Mouse (Mus musculus) Patski (cell line): Measurements from ENCODE around the gene Birc5. TPM values are rescaled to one million over a fixed set of nuclear protein-coding genes. Genes with fewer than 3 reads are reported as not detected.

ENCODE experiments used
- ATAC-seq: fragments of 100-300 bp; one replicate; pipeline ENCODE4 v1.8.0; 2021
- CTCF ChIA-PET: fragments of 350-600 bp; sonication (Branson Sonifier 250); formaldehyde crosslinking; loops from one replicate; lab custom pipeline; 2022; ENCODE audit warnings: inconsistent platforms; lab: Charles Lee
- POLR2A ChIA-PET: fragments of 350-600 bp; sonication (Branson Sonifier 250); formaldehyde crosslinking; loops from one replicate; lab custom pipeline; 2022; ENCODE audit warnings: antibody characterized with exemption, inconsistent platforms; lab: Charles Lee
- DNase-seq: peaks from one replicate; pipeline ENCODE4 v3.0.0-alpha.2; 2011; ENCODE audit warnings: low read depth, low spot score
- H3K27me3 ChIP-seq: fragments of 371-371 bp; one replicate; pipeline ENCODE4 v1.5.1; 2021
- CTCF ChIP-seq: fragments of 100-300 bp; IDR thresholded peaks from one replicate; pipeline ENCODE4 v1.5.1; 2021
- in situ Hi-C: fragments of 300-500 bp; cut with MboI; formaldehyde crosslinking; loops from 3 replicates; pipeline ENCODE4 v1.11.1; 2018; ENCODE audit warnings: low pct_unique_long_range_greater_than_20kb, mixed read lengths
- polyA plus RNA-seq: library from polyadenylated mRNA; unstranded; gene quantifications from one replicate; pipeline ENCODE4 v1.2.3, GENCODE M21; 2021

Gene Birc5
- polyA plus RNA-seq, 1 experiment from 2014 or later = 79.5 TPM

GRCm38 (mm10) chr11:117880977-117881358 lies 31.9 kb downstream of the Birc5 start:
- in situ Hi-C loops = no loop called here
- ChIA-PET POLR2A (no interaction called here), CTCF (interaction anchor here (0.7 to 1.1 kb wide), 4 partner anchors 10 to 114 kb away, joined by 3 read pairs; no protein-coding TSS in a partner anchor)

GRCm38 (mm10) chr11:117881787-117882186 lies 32.7 kb downstream of the Birc5 start:
- POLR2A ChIA-PET = interaction anchor here (0.7 kb wide), 1 partner anchor 160 kb away, joined by 3 read pairs; no protein-coding TSS in a partner anchor
- CTCF ChIA-PET = interaction anchor here (0.8 to 1.1 kb wide), 2 partner anchors 31 to 113 kb away, joined by 3 read pairs; no protein-coding TSS in a partner anchor
- ATAC-seq = no peak
- H3K27me3 ChIP-seq = no peaks in the 10 kb centered on the region
- in situ Hi-C loops = no loop called here
- TF ChIP-seq CTCF = no peak
- no peak for DNase-seq

More at GRCm38 (mm10) chr11:117880977-117881358, 31.9 kb downstream of the Birc5 start:
- no peaks in the 10 kb centered on the region for H3K27me3 ChIP-seq
- DNase-seq = no peak
- no peak for ATAC-seq
- no peak for TF ChIP-seq CTCF

GRCm38 (mm10) chr11:117882208-117882607 lies 33.2 kb downstream of the Birc5 start:
- DNase-seq (no peak), ATAC-seq (no peak)
- H3K27me3 ChIP-seq = no peaks in the 10 kb centered on the region
- no peak for TF ChIP-seq CTCF
- in situ Hi-C loops = no loop called here
- CTCF ChIA-PET = interaction anchor here (1.1 kb wide), 1 partner anchor 30 kb away, joined by 3 read pairs; no protein-coding TSS in a partner anchor
- POLR2A ChIA-PET = interaction anchor here (0.7 kb wide), 1 partner anchor 160 kb away, joined by 3 read pairs; no protein-coding TSS in a partner anchor

- in situ Hi-C loops = loop anchor here (5.0 kb wide), 1 partner anchor 81 kb away; no protein-coding TSS in a partner anchor
- ATAC-seq = no peak
- CTCF ChIA-PET = no interaction called here
- no peak for DNase-seq
- no peak for TF ChIP-seq CTCF
- POLR2A ChIA-PET = no interaction called here
- no peaks in the 10 kb centered on the region for H3K27me3 ChIP-seq
These were observed 36.9 kb downstream of the Birc5 start for GRCm38 (mm10) chr11:117886000-117886399.

- no peaks in the 10 kb centered on the region for H3K27me3 ChIP-seq
- TF ChIP-seq CTCF = no peak
- CTCF ChIA-PET = no interaction called here
- in situ Hi-C loops = loop anchor here (5.0 kb wide), 1 partner anchor 79 kb away; no protein-coding TSS in a partner anchor
- POLR2A ChIA-PET = interaction anchor here (0.7 kb wide), 1 partner anchor 76 kb away, joined by 3 read pairs; no protein-coding TSS in a partner anchor
- no peak for ATAC-seq
- DNase-seq = no peak
These were observed 39.3 kb downstream of the Birc5 start for GRCm38 (mm10) chr11:117888168-117888852.

- DNase-seq (no peak), ATAC-seq (no peak)
- TF ChIP-seq CTCF = no peak
- POLR2A ChIA-PET = interaction anchor here (0.7 kb wide), 1 partner anchor 75 kb away, joined by 3 read pairs; no protein-coding TSS in a partner anchor
- CTCF ChIA-PET = interaction anchor here (1.0 to 1.1 kb wide), 2 partner anchors 12 to 18 kb away, joined by 3 read pairs; no protein-coding TSS in a partner anchor
- no peaks in the 10 kb centered on the region for H3K27me3 ChIP-seq
- in situ Hi-C loops = loop anchor here (5.0 kb wide), 1 partner anchor 78 kb away; no protein-coding TSS in a partner anchor
These were observed 40.1 kb downstream of the Birc5 start for GRCm38 (mm10) chr11:117888853-117889822.

- H3K27me3 ChIP-seq = no peaks in the 10 kb centered on the region
- ATAC-seq = no peak
- ChIA-PET POLR2A (interaction anchor here (1.7 kb wide), 1 partner anchor 78 kb away, joined by 4 read pairs; no protein-coding TSS in a partner anchor), CTCF (interaction anchor here (1.0 to 1.1 kb wide), 2 partner anchors 13 to 19 kb away, joined by 3 read pairs; no protein-coding TSS in a partner anchor)
- no peak for TF ChIP-seq CTCF
- no peak for DNase-seq
- in situ Hi-C loops = loop anchor here (5.0 kb wide), 1 partner anchor 77 kb away; no protein-coding TSS in a partner anchor
These were observed 40.9 kb downstream of the Birc5 start for GRCm38 (mm10) chr11:117889887-117890340.

- CTCF ChIA-PET = interaction anchor here (1.0 to 1.7 kb wide), 3 partner anchors 16 to 201 kb away, joined by 3 to 5 read pairs (median 4); no protein-coding TSS in a partner anchor
- POLR2A ChIA-PET = interaction anchor here (1.0 to 1.7 kb wide), 2 partner anchors 22 to 77 kb away, joined by 3 to 4 read pairs; no protein-coding TSS in a partner anchor
- DNase-seq (no peak), ATAC-seq (peak; percentile 46)
- in situ Hi-C loops = no loop called here
- no peaks in the 10 kb centered on the region for H3K27me3 ChIP-seq
- TF ChIP-seq CTCF = no peak
These were observed 41.6 kb downstream of the Birc5 start for GRCm38 (mm10) chr11:117890519-117891282.
